Mouse (Mus musculus): Measurements from ENCODE around the gene Git1. TPM values are rescaled to one million over a fixed set of nuclear protein-coding genes. Genes with fewer than 3 reads are reported as not detected.
A peak's percentile ranks its signal among the peaks of the same experiment; 100 is the strongest.

Git1 gene
- total RNA-seq, 2 experiments from 2014 or later = 51.3 TPM

- no peak for DNase-seq (ENCODE audit: low spot score)
- intact Hi-C loops (cut with DNase I) = no loop called here
Observed at GRCm38 (mm10) chr11:77476216-77476615, 17.1 kb upstream of the Git1 start.

- no peak for DNase-seq (ENCODE audit: low spot score)
- intact Hi-C loops (cut with DNase I) = no loop called here
Observed at GRCm38 (mm10) chr11:77476895-77477294, 16.5 kb upstream of the Git1 start.

- DNase-seq (ENCODE audit: low spot score) = no peak
- intact Hi-C loops (cut with DNase I) = no loop called here
Observed at GRCm38 (mm10) chr11:77483043-77483442, 10.3 kb upstream of the Git1 start.

GRCm38 (mm10) chr11:77483510-77484255 is 9.7 kb upstream of the Git1 start:
- no peak for DNase-seq (ENCODE audit: low spot score)
- intact Hi-C loops (cut with DNase I) = no loop called here

- DNase-seq (ENCODE audit: low spot score) = no peak
- intact Hi-C loops (cut with DNase I) = no loop called here
Observed at GRCm38 (mm10) chr11:77485229-77485628, 8.1 kb upstream of the Git1 start.

- intact Hi-C loops (cut with DNase I) = no loop called here
- no peak for DNase-seq (ENCODE audit: low spot score)
Observed at GRCm38 (mm10) chr11:77486798-77487197, 6.6 kb upstream of the Git1 start.

GRCm38 (mm10) chr11:77488771-77489581 is 4.4 kb upstream of the Git1 start:
- no peak for DNase-seq (ENCODE audit: low spot score)
- intact Hi-C loops (cut with DNase I) = loop anchor here (2.0 kb wide), 1 partner anchor 22 kb away; no protein-coding TSS in a partner anchor

GRCm38 (mm10) chr11:77489591-77490235 is 3.6 kb upstream of the Git1 start, which contains the start of gene Ankrd13b:
Gene Ankrd13b (minus strand): TSS chr11:77489678.
- peak; percentile 49 for DNase-seq (ENCODE audit: low spot score)
- intact Hi-C loops (cut with DNase I) = loop anchor here (2.0 kb wide), 1 partner anchor 23 kb away; no protein-coding TSS in a partner anchor

GRCm38 (mm10) chr11:77490451-77490850 is 2.9 kb upstream of the Git1 start:
- DNase-seq (ENCODE audit: low spot score) = no peak

GRCm38 (mm10) chr11:77491123-77491501 is 2.2 kb upstream of the Git1 start:
- intact Hi-C loops (cut with DNase I) = loop anchor here (1.0 kb wide), 1 partner anchor 10 kb away; no protein-coding TSS in a partner anchor
- peak; percentile 79 for DNase-seq (ENCODE audit: low spot score)

More at GRCm38 (mm10) chr11:77490451-77490850, 2.9 kb upstream of the Git1 start:
- intact Hi-C loops (cut with DNase I) = no loop called here

GRCm38 (mm10) chr11:77491502-77492291 is 1.7 kb upstream of the Git1 start:
- intact Hi-C loops (cut with DNase I) = loop anchor here (1.0 kb wide), 1 partner anchor 10 kb away; no protein-coding TSS in a partner anchor
- peak; percentile 71 for DNase-seq (ENCODE audit: low spot score)

GRCm38 (mm10) chr11:77492311-77492871 is 971 bp upstream of the Git1 start:
- intact Hi-C loops (cut with DNase I) = no loop called here
- DNase-seq (ENCODE audit: low spot score) = no peak

- intact Hi-C loops (cut with DNase I) = no loop called here
- peak; percentile 92 for DNase-seq (ENCODE audit: low spot score)
Observed at GRCm38 (mm10) chr11:77492911-77493332, 440 bp upstream of the Git1 start.

- intact Hi-C loops (cut with DNase I) = no loop called here
Observed at GRCm38 (mm10) chr11:77494344-77494676, 948 bp downstream of the Git1 start.

GRCm38 (mm10) chr11:77494782-77495181 is 1.4 kb downstream of the Git1 start:
- no peak for DNase-seq (ENCODE audit: low spot score)
- intact Hi-C loops (cut with DNase I) = no loop called here

More at GRCm38 (mm10) chr11:77494344-77494676, 948 bp downstream of the Git1 start:
- DNase-seq (ENCODE audit: low spot score) = no peak

GRCm38 (mm10) chr11:77495507-77495906 is 2.1 kb downstream of the Git1 start:
- DNase-seq (ENCODE audit: low spot score) = no peak
- intact Hi-C loops (cut with DNase I) = no loop called here

- peak; percentile 80 for DNase-seq (ENCODE audit: low spot score)
- intact Hi-C loops (cut with DNase I) = no loop called here
Observed at GRCm38 (mm10) chr11:77497341-77497756, 4.0 kb downstream of the Git1 start.

GRCm38 (mm10) chr11:77497851-77498250 is 4.5 kb downstream of the Git1 start:
- intact Hi-C loops (cut with DNase I) = no loop called here
- DNase-seq (ENCODE audit: low spot score) = no peak
